Mouse (Mus musculus) testis, postnatal 14 days (tissue): Measurements from ENCODE around the gene Zbtb48.

Source experiments
- DNase-seq: peaks from one replicate; pipeline ENCODE4 v3.0.0; 2021; ENCODE audit warnings: low spot score

Zbtb48 gene

GRCm38 (mm10) chr4:152000906-152001305 lies 26.6 kb downstream of the Zbtb48 start:
- no peak for DNase-seq

DNA sequence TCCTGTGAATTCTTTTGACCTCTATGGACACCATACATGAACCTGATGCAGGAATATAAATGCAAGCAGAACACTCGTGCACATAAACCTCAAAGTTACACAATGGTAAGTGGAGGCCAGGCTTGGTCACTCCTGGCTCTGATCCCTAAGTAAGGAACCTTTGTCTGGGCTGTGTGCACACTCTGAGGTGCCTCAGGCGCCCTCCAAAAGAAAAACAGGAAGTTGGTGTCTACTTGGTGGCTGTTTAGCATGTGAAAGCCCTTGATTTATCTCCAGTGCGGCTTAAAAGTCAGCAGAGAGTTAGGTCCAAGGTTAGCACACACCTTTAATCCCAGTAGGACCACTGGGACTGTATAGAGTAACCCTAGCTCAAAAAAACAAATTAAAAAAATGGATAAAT lies 28.0 kb downstream of the Zbtb48 start:
- no peak for DNase-seq

- no peak for DNase-seq
Observed at GRCm38 (mm10) chr4:151997701-151998100, 29.8 kb downstream of the Zbtb48 start.

- no peak for DNase-seq
Observed at GRCm38 (mm10) chr4:151996951-151997222, 30.6 kb downstream of the Zbtb48 start.

DNA sequence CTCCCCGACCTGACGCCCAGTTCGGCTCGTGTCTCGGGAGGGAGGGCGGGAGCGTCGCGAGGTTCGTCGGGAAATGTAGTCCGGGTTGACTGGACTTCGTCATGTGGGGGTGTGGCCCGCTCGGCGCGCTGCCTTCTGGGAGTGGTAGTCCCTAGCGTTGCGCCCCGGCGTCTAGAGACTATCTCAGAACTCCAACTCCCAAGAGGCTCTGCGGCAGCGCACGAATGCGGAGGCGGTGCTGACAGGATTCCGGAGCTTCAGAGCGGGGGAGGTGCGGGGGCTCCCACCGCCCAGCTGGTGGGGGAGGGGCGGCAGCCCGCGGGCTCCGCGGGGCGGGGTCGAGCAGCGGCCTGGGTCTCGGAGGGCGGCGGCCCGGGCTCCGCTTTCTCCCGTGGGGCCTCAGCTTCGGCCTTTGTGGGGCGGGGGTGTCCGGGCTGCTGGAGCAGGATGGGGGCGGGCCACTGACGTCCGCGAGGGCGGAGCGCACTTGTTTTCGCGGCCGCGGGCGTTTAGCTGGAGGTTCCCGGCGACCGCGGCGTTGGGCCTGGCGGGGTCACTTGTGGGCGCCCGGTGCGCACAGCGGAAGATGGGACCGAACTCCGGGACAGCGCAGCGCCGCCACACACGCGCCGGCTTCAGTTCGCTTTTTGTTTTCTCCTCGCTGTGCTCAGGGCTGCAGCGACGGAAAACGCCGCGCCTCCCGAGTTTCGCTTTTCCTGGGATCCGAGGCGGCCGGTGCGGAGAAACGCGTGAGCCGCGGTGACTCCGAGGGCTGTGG lies 31.1 kb downstream of the Zbtb48 start, which contains the start of gene Phf13:
Phf13 (minus strand) TSS at position 86 of the 778 bp plus-strand sequence.
- peak; percentile 100 for DNase-seq

DNA sequence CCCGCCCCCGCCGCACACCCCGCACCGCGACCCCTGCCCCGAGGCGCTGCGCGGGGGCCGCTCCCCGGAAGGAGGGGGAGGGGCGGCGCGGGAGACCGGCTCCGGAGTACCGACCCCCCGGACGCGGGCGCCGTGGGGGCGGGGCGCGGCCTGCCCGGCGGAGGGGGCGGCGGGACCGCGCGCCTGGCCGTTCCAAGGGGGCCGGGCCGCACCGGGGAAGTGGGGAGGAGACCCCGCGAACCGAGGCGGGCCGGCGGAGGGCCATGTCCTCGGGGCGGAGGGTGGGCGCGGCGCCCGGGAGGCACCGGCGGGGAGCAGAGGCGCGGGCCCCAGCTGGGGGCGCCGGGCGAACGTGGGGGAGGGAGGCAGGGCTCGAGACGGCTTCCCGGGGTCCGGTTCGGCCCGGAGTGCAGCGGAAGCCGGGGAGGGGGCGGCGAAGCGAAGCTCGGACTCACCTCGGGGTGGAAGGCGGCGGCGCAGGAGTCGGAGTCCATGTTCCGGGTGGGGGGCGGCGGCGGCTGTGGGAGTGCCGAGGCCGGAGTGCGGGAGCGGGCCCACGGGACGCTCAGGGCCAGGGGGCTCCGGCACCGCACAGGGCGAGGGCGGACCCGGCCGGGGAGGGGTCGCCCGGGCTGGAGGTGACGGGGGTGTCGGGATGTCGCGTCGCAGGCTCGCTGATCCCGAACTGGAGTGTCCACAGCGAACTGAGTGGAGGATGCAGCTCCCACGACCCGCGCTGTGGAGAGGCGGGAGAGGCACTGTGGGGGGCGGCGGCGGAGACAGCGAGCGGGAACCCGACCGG lies 31.9 kb downstream of the Zbtb48 start:
- peak; percentile 79 for DNase-seq

- DNase-seq, result peak; percentile 74
Observed at GRCm38 (mm10) chr4:151994228-151995171, 33.0 kb downstream of the Zbtb48 start.

DNA sequence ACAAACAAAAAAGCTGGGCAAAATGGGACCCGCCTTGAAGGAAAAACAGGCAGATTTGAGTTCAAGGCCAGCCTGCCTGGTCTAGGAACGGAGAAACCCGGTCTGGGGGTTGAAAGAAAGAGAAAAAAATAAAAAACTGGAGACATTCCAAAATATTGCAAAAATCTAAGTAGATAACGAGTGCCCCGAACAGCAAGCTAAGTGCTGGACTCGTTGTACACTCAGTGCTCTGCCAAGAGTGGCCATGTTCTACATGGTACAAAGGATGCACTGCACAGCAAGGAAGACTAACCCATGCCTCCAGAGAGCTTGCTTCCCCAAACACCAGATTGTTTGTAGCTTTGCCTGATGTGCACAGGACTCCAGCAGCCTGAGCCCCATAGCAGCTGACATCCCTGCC lies 34.4 kb downstream of the Zbtb48 start:
- peak; percentile 63 for DNase-seq

GRCm38 (mm10) chr4:151992091-151992490 lies 35.4 kb downstream of the Zbtb48 start:
- DNase-seq, result no peak

DNA sequence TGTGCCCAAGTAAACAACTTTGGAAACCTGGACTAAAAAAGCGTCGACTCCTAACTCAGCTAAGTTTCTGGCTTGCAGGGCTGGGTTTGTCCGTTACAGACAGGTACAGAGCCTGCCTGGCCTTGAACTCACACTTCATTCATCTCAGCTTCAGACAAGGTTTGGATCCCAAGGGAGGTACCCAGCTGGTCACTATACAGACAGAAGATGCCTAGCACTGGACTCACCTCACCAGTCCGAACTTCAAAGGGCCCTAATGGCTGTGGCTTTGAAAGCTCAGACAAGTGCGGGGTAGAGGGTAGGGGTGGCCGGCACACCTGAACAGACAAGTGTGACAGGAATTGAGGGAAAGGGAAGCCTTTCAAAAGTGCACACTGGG lies 38.4 kb downstream of the Zbtb48 start:
- no peak for DNase-seq

DNA sequence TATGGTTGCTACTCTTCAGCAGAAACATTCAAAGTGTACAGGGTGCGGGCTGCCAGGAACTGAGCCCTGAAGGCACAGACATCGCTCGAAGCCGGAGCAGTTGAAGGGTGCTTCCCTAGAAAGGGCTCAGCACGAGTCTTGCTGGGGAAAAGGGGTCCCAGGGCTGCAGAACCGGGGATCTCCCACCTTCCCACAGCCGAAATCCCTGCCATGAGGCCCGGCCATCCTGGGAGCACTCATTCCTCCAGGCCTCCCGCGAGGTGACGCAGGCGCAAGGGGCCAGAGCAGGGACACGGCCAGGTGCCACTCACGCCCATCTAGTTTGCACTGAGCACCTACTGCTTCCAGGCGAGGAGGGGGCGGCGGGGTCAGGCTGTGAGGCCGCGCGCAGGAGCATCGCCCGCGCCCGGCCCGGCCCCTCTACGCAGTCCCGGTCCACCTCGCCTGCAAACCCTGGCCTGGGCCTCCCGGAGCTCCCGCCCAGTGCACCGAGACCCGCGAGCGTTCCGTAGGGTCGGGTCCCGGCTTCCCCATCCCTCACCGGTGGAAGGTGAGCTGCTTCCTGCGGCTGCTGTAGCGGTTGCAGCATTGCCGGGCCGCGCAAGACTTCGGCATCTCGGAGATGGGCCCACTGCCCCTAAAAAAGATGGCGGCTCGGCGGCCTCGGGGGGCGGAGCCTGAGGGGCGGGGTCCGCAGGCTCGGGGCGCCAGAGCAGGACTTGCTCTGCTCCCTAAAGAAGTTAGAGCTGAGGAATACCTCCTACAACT lies 38.9 kb downstream of the Zbtb48 start, which contains the start of gene Thap3:
Thap3 (minus strand) TSS at position 656 of the 768 bp plus-strand sequence.
- peak; percentile 86 for DNase-seq

DNA sequence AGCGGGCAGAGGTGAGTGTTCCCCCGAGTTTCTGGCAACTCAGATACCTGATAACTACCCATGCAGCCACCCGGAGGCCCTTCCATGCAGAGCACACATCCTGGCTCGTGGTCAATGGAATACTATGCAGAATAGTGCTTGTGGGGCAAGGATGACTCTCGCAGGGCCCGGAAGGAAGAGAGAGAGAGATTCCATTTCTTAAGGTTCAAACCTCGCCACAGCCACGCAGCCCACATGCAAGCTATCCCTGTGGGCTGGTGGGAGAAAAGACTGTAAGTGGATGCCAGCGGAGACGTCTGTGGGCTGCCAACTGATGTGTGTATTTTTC lies 39.5 kb downstream of the Zbtb48 start:
- no peak for DNase-seq

GRCm38 (mm10) chr4:151986650-151987049 lies 40.8 kb downstream of the Zbtb48 start:
- DNase-seq, result peak; percentile 14

DNA sequence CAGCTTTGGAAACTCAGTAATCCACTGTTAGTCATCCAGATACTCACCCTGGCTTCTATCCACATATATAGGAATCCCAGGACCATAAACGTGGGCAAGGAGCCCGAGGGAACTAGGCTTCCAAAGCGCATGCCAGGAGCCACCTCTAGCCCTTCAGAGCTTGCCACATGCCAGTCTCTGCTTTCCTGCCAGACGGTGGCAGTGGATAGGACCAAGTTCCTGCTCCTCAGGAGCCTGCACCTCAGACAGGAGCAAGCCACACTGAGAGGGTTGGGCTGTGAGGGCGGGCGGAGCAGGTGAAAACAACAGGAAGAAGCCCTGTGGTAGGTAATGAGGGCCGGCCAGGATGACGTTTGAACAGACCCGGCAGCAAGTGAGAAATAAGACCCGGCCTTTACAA lies 41.6 kb downstream of the Zbtb48 start:
- DNase-seq, result no peak

GRCm38 (mm10) chr4:151983560-151983959 lies 43.9 kb downstream of the Zbtb48 start:
- DNase-seq, result no peak

GRCm38 (mm10) chr4:151983043-151983442 lies 44.4 kb downstream of the Zbtb48 start:
- no peak for DNase-seq

GRCm38 (mm10) chr4:151981363-151981762 lies 46.1 kb downstream of the Zbtb48 start:
- peak; percentile 61 for DNase-seq

GRCm38 (mm10) chr4:151980699-151981098 lies 46.8 kb downstream of the Zbtb48 start:
- no peak for DNase-seq

DNA sequence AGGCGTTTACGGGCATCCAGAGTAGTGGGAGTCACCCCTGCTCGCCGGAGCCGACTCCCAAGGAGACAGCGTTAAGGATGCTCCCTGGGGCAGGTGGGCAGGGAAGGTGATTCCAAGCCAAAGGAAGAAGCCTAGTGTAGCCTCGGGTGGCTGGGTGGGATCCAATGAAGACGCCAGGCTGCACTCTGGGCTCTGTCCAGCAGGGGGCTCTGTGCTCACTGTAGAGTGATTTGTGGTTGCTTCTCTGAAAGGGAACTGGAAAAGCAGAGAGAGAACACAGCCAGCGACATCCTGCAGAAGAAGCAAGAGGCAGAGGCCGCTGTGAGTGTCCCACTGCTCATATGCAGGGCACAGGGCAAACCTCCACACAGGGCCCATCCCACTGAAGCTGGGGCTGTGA lies 49.7 kb downstream of the Zbtb48 start:
- DNase-seq, result no peak

DNA sequence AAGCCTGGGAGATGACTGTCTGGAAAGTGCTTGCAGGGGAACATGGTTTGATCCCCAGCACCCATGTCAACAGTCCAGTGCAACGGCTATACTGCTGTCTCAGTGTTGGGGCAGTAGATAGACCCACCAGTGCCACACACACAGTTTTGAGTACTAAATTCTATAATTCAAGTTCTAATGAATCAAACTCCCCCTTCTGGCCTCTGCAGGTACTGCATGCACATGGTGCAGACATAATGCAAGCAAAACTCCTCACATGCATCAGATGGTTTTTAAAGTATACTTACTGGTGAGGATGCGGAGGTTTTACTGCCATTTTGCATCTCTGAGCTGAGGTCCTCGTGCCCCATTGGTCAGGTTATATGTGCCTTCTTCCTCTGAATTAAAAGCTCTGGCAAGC lies 52.0 kb downstream of the Zbtb48 start:
- DNase-seq, result no peak

GRCm38 (mm10) chr4:151972221-151972967 lies 55.1 kb downstream of the Zbtb48 start:
- DNase-seq, result no peak
